Mouse (Mus musculus) cerebellum, adult 2 months (tissue): ENCODE results near the gene Cspg4. TPM values are rescaled to one million over a fixed set of nuclear protein-coding genes. Genes with fewer than 3 reads are reported as not detected.

Experiments
- DNase-seq, 2 experiments: peaks; one replicate each; pipeline ENCODE4 v3.0.0; 2021
- H3K27ac ChIP-seq: fragments of 200-500 bp; 2 replicates; pipeline ENCODE4 v1.5.1; 2012; ENCODE audit warnings: low read length, control low read depth, inconsistent platforms; ENCODE audit not compliant: insufficient read depth
- H3K27me3 ChIP-seq: fragments of 200-500 bp; 2 replicates; pipeline ENCODE4 v1.6.1; 2012; ENCODE audit warnings: inconsistent platforms, mild to moderate bottlenecking, low read length, moderate library complexity; ENCODE audit not compliant: control insufficient read depth, insufficient read depth
- H3K4me1 ChIP-seq: fragments of 200-500 bp; 2 replicates; pipeline ENCODE4 v1.6.1; 2011; ENCODE audit warnings: low read length; ENCODE audit not compliant: control insufficient read depth, insufficient read depth
- H3K4me3 ChIP-seq: fragments of 200-500 bp; replicated peaks from 2 replicates; pipeline ENCODE3; 2011; ENCODE audit warnings: mild to moderate bottlenecking, low read depth, low read length, control low read depth; ENCODE audit not compliant: insufficient read depth
- CTCF ChIP-seq: fragments of 200-500 bp; IDR thresholded peaks from 2 replicates; pipeline ENCODE4 v1.5.1; 2011; ENCODE audit warnings: low read depth, mild to moderate bottlenecking, control low read depth, low read length, moderate library complexity, borderline replicate concordance; ENCODE audit not compliant: insufficient read depth
- POLR2A ChIP-seq: fragments of 200-500 bp; IDR thresholded peaks from 2 replicates; pipeline ENCODE4 v1.6.1; 2011; ENCODE audit warnings: low read length, control low read depth, borderline replicate concordance; ENCODE audit not compliant: insufficient read depth
- WGBS: fragments of 180-500 bp; shearing (Covaris S2); methylation state at CpG from one replicate; pipeline ENCODE4 v1.1.7; 2018; 5-methylcytosine and 5-hydroxymethylcytosine counted together
- polyA plus RNA-seq: library from polyadenylated mRNA; depleted of rRNA; stranded (reverse); fragments of >200 nt; gene quantifications from 2 replicates; pipeline ENCODE4 v1.2.3, GENCODE M21; 2012

Gene Cspg4
- polyA plus RNA-seq, 1 experiment, result 8.9 TPM

GRCm38 (mm10) chr9:56866430-56866829, 1.6 kb downstream of the Cspg4 start:
- H3K27ac ChIP-seq, result no peak overlapping the region
- H3K4me1 ChIP-seq, result no peaks in the 10 kb centered on the region; the same call in 1 of the 2 replicates
- TF ChIP-seq CTCF, result no peak
- no peak for TF ChIP-seq POLR2A
- DNase-seq, result no peak
- no peak overlapping the region for H3K4me3 ChIP-seq
- H3K27me3 ChIP-seq, result no peaks in the 10 kb centered on the region
- WGBS, result 88% methylated on average over 5 of the region's 5 CpGs

- Histone ChIP-seq H3K4me3 (no peak overlapping the region), H3K27ac (no peak overlapping the region), H3K4me1 (no peaks in the 10 kb centered on the region; the same call in 1 of the 2 replicates), H3K27me3 (no peaks in the 10 kb centered on the region)
- TF ChIP-seq CTCF (no peak), POLR2A (no peak)
- 62% methylated on average over 6 of the region's 6 CpGs for WGBS
- DNase-seq, result no peak
Measured at GRCm38 (mm10) chr9:56868292-56868691, 3.5 kb downstream of the Cspg4 start.

- WGBS, result 34% methylated on average over 13 of the region's 13 CpGs
- H3K27me3 ChIP-seq, result no peaks in the 10 kb centered on the region
- no peaks in the 10 kb centered on the region; the same call in 1 of the 2 replicates for H3K4me1 ChIP-seq
- DNase-seq, result no peak
- no peak overlapping the region for H3K4me3 ChIP-seq
- TF ChIP-seq CTCF, result no peak
- TF ChIP-seq POLR2A, result no peak
- H3K27ac ChIP-seq, result no peak overlapping the region
Measured at GRCm38 (mm10) chr9:56869552-56869951, 4.7 kb downstream of the Cspg4 start.

- DNase-seq, result no peak
- H3K27ac ChIP-seq, result no peak overlapping the region
Measured at GRCm38 (mm10) chr9:56870778-56871177, 5.9 kb downstream of the Cspg4 start.

GRCm38 (mm10) chr9:56871191-56871590, 6.4 kb downstream of the Cspg4 start:
- DNase-seq, result no peak
- Histone ChIP-seq H3K27ac (no peak overlapping the region), H3K27me3 (no peaks in the 10 kb centered on the region), H3K4me1 (no peaks in the 10 kb centered on the region; the same call in 1 of the 2 replicates), H3K4me3 (no peak overlapping the region)
- TF ChIP-seq POLR2A (no peak), CTCF (no peak)
- 54% methylated on average over 5 of the region's 5 CpGs for WGBS

More at GRCm38 (mm10) chr9:56870778-56871177, 5.9 kb downstream of the Cspg4 start:
- H3K27me3 ChIP-seq, result no peaks in the 10 kb centered on the region
- no peak for TF ChIP-seq POLR2A
- TF ChIP-seq CTCF, result no peak
- H3K4me3 ChIP-seq, result no peak overlapping the region
- no peaks in the 10 kb centered on the region; the same call in 1 of the 2 replicates for H3K4me1 ChIP-seq
- 84% methylated on average over 10 of the region's 10 CpGs for WGBS

GRCm38 (mm10) chr9:56872105-56872903, 7.5 kb downstream of the Cspg4 start:
- no peak overlapping the region for H3K27ac ChIP-seq
- DNase-seq, result no peak
- H3K4me3 ChIP-seq, result no peak overlapping the region
- 85% methylated on average over 5 of the region's 5 CpGs for WGBS
- TF ChIP-seq CTCF, result no peak
- TF ChIP-seq POLR2A, result no peak
- no peaks in the 10 kb centered on the region for H3K27me3 ChIP-seq
- no peaks in the 10 kb centered on the region; the same call in 1 of the 2 replicates for H3K4me1 ChIP-seq

GRCm38 (mm10) chr9:56873097-56873496, 8.3 kb downstream of the Cspg4 start:
- Histone ChIP-seq H3K27me3 (no peaks in the 10 kb centered on the region), H3K4me1 (no peaks in the 10 kb centered on the region; the same call in 1 of the 2 replicates), H3K4me3 (no peak overlapping the region), H3K27ac (no peak overlapping the region)
- WGBS, result 65% methylated on average over 1 of the region's 1 CpGs
- no peak for DNase-seq
- no peak for TF ChIP-seq CTCF

- Histone ChIP-seq H3K4me1 (no peaks in the 10 kb centered on the region), H3K27me3 (no peaks in the 10 kb centered on the region), H3K4me3 (no peak overlapping the region), H3K27ac (no peak overlapping the region)
- WGBS, result 25% methylated on average over 9 of the region's 9 CpGs
- no peak for DNase-seq
- TF ChIP-seq POLR2A (no peak), CTCF (no peak)
Measured at GRCm38 (mm10) chr9:56876784-56877183, 12.0 kb downstream of the Cspg4 start.
